Mouse (Mus musculus) midbrain, embryonic 13.5 days (tissue): ENCODE data around the gene Slc35c2. TPM values are rescaled to one million over a fixed set of nuclear protein-coding genes. Genes with fewer than 3 reads are reported as not detected.

Source experiments
- ATAC-seq: fragments of 200-750 bp; cut with Nextera tagmentation; 2 replicates; pipeline ENCODE4 v1.8.0; 2017; ENCODE audit warnings: mild to moderate bottlenecking, moderate TSS enrichment, moderate library complexity
- H3K27ac ChIP-seq: fragments of 300-500 bp; sonication (generic); 2 replicates; pipeline ENCODE4 v1.5.1; 2015; ENCODE audit warnings: inconsistent platforms, mild to moderate bottlenecking, moderate library complexity
- H3K27me3 ChIP-seq: fragments of 300-500 bp; sonication (generic); 2 replicates; pipeline ENCODE4 v1.6.1; 2015; ENCODE audit warnings: mild to moderate bottlenecking, inconsistent platforms
- H3K36me3 ChIP-seq: fragments of 300-500 bp; sonication (generic); 2 replicates; pipeline ENCODE4 v1.6.1; 2015; ENCODE audit warnings: mild to moderate bottlenecking, inconsistent platforms
- H3K4me1 ChIP-seq: fragments of 300-500 bp; sonication (generic); replicated peaks from 2 replicates; pipeline ENCODE4 v1.6.1; 2015; ENCODE audit warnings: inconsistent platforms
- H3K4me2 ChIP-seq: fragments of 300-500 bp; sonication (generic); replicated peaks from 2 replicates; pipeline ENCODE4 v1.6.1; 2015; ENCODE audit warnings: moderate library complexity, mild to moderate bottlenecking, inconsistent platforms
- H3K4me3 ChIP-seq: fragments of 300-500 bp; sonication (generic); replicated peaks from 2 replicates; pipeline ENCODE4 v1.5.1; 2015; ENCODE audit warnings: mild to moderate bottlenecking, inconsistent platforms
- H3K9ac ChIP-seq: fragments of 300-500 bp; sonication (generic); replicated peaks from 2 replicates; pipeline ENCODE4 v1.6.1; 2015; ENCODE audit warnings: mild to moderate bottlenecking, inconsistent platforms
- H3K9me3 ChIP-seq: fragments of 300-500 bp; sonication (generic); 2 replicates; pipeline ENCODE4 v1.6.1; 2016; ENCODE audit warnings: mild to moderate bottlenecking, inconsistent platforms
- WGBS: fragments of 180-500 bp; shearing (Covaris S2); methylation state at CpG from one replicate; pipeline ENCODE4 v1.1.7; 2015; 5-methylcytosine and 5-hydroxymethylcytosine counted together
- polyA plus RNA-seq: library from polyadenylated mRNA; unstranded; fragments of >200 nt; fragmentation: Nextera tagmentation; extraction: Ambion mirVana; gene quantifications from 2 replicates; pipeline ENCODE4 v1.2.1, GENCODE M21; 2015

The Slc35c2 gene
- polyA plus RNA-seq, 1 experiment from 2014 or later: 73.8 TPM

DNA sequence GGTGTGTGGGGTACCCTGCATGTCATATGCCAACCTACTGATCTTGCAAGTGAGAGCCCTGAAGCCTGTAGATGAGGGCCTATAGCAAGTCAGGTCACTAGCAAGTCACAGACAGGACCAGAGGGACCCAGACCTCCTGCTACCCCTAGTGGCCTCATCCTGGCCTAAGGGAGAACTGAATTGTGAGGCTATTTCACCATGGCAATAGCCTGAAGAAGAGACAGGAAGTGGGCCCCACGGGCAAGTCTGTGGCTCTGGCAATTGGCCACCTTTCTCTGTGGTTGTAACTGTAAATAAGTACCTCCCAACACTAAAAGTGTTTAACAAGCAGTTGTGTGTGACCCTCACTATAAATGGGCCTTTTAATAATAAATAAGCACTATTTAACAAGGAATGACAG lies 36.8 kb downstream of the Slc35c2 start:
- Histone ChIP-seq H3K9me3 (no peaks in the 10 kb centered on the region), H3K4me1 (peaks cover 49% of the 10 kb centered on the region), H3K9ac (no peak overlapping the region), H3K27me3 (peaks cover 33% of the 10 kb centered on the region), H3K36me3 (no peaks in the 10 kb centered on the region), H3K4me2 (no peak overlapping the region), H3K27ac (no peak overlapping the region), H3K4me3 (no peak overlapping the region)
- ATAC-seq: no peak
- WGBS: 87% methylated on average over 1 of the region's 1 CpGs

- Histone ChIP-seq H3K4me1 (peaks cover 42% of the 10 kb centered on the region), H3K27me3 (peaks cover 36% of the 10 kb centered on the region), H3K9me3 (no peaks in the 10 kb centered on the region), H3K4me3 (no peak overlapping the region), H3K4me2 (no peak overlapping the region), H3K27ac (no peak overlapping the region), H3K9ac (no peak overlapping the region), H3K36me3 (no peaks in the 10 kb centered on the region)
- ATAC-seq: no peak
- 22% methylated on average over 3 of the region's 3 CpGs for WGBS
Observed at GRCm38 (mm10) chr2:165248967-165249366, 38.7 kb downstream of the Slc35c2 start.

DNA sequence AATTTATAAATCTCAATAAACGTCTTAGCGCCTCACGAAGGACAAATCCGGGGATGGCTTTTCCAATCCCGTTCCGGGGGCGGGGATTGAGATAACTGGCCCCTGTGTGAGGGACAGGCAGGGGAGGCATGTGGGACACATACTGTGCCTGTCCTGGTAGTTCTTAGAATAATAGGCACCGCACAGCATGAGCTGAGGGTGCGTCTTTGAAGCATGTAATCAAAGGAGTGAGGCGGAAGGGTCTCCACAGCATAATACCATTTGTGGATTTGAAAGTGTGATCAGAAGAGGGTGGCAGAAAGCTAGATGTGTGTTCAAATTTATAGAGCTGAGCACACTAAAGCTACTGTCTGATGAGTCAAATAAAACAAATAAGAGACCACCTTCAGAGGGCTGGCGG lies 41.3 kb downstream of the Slc35c2 start:
- Histone ChIP-seq H3K36me3 (no peaks in the 10 kb centered on the region), H3K27ac (no peak overlapping the region), H3K4me2 (no peak overlapping the region), H3K4me3 (no peak overlapping the region), H3K9me3 (no peaks in the 10 kb centered on the region), H3K4me1 (peaks cover 44% of the 10 kb centered on the region), H3K27me3 (peaks cover 40% of the 10 kb centered on the region), H3K9ac (no peak overlapping the region)
- 10% methylated on average over 11 of the region's 11 CpGs for WGBS
- peak; percentile 29; the same call in 1 of the 2 replicates for ATAC-seq

DNA sequence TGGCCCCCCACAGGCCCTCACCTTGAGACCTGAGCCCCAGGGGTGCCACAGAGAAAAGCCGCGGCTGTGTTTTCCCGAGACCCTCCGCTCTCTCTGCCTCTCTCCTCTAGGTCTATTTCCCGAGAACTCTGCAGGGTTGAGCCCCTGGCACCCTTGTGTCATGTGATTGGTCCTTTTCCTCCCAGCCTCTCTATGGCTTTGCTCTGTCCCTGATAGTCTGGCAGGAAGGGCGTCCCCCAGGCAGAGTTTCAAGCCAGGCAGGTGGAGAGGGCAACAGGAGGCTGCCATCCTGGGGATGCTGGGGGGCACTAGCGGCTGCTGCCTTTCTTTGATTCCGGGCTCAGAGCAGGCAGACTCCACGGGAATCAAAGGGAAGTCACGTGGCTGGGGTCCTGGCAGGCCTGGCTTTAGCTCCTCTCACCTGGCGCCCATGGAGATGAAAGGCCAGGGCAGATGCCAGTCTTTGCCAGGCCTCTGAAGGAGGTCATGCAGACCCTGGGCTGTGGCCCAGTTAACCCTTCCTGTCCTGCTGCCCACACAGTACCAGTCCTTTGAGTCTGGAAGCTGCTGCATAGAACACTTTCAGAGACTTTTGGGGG lies 44.4 kb downstream of the Slc35c2 start:
- Histone ChIP-seq H3K9me3 (no peaks in the 10 kb centered on the region), H3K4me3 (no peak overlapping the region), H3K4me2 (peak overlapping the region; percentile 25), H3K27ac (peak overlapping the region; percentile 44), H3K27me3 (peaks cover 68% of the 10 kb centered on the region), H3K36me3 (no peaks in the 10 kb centered on the region), H3K4me1 (peaks cover 44% of the 10 kb centered on the region), H3K9ac (peak overlapping the region; percentile 26; the same call in 1 of the 2 replicates)
- peak; percentile 46 for ATAC-seq
- WGBS: 5% methylated on average over 11 of the region's 11 CpGs

DNA sequence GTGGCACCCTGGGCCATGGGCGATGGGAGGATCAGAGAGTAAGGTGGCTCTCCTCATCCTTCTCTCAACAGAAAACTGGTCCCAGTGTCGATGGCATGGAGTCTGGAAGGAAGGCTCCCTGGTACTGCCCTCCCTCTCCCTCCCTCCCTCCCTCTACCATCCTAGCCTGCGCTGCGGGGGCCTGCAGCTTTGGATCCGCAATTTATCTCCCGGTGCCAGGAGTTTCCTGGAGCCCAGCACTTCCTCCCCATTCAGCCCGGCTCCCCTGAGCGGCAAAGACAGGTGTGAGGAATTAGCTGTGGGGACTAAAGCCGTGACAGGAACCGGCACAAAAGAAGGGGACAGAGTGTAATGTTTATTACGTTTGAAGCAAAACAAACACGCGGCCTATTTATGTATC lies 45.1 kb downstream of the Slc35c2 start:
- 2% methylated on average over 13 of the region's 13 CpGs for WGBS
- H3K9me3 ChIP-seq: no peaks in the 10 kb centered on the region
- H3K36me3 ChIP-seq: no peaks in the 10 kb centered on the region
- no peak overlapping the region for H3K4me3 ChIP-seq
- peak overlapping the region; percentile 25 for H3K4me2 ChIP-seq
- peaks cover 69% of the 10 kb centered on the region for H3K27me3 ChIP-seq
- H3K27ac ChIP-seq: peak overlapping the region; percentile 44
- ATAC-seq: no peak
- peak overlapping the region; percentile 26; the same call in 1 of the 2 replicates for H3K9ac ChIP-seq
- H3K4me1 ChIP-seq: peaks cover 47% of the 10 kb centered on the region

- Histone ChIP-seq H3K27ac (no peak overlapping the region), H3K9ac (no peak overlapping the region), H3K9me3 (no peaks in the 10 kb centered on the region), H3K27me3 (peaks cover 70% of the 10 kb centered on the region), H3K4me1 (peaks cover 41% of the 10 kb centered on the region), H3K4me2 (no peak overlapping the region), H3K36me3 (no peaks in the 10 kb centered on the region), H3K4me3 (no peak overlapping the region)
- ATAC-seq: no peak
- 65% methylated on average over 7 of the region's 7 CpGs for WGBS
Observed at GRCm38 (mm10) chr2:165241786-165242185, 45.9 kb downstream of the Slc35c2 start.

- WGBS: 42% methylated on average over 8 of the region's 8 CpGs
- Histone ChIP-seq H3K36me3 (no peaks in the 10 kb centered on the region), H3K27me3 (peaks cover 83% of the 10 kb centered on the region), H3K4me2 (no peak overlapping the region), H3K4me1 (peaks cover 33% of the 10 kb centered on the region), H3K9ac (no peak overlapping the region), H3K27ac (no peak overlapping the region), H3K9me3 (no peaks in the 10 kb centered on the region), H3K4me3 (no peak overlapping the region)
- ATAC-seq: no peak
Observed at GRCm38 (mm10) chr2:165240371-165240770, 47.3 kb downstream of the Slc35c2 start.

- Histone ChIP-seq H3K9me3 (no peaks in the 10 kb centered on the region), H3K27me3 (peaks cover 86% of the 10 kb centered on the region), H3K4me3 (no peak overlapping the region), H3K36me3 (no peaks in the 10 kb centered on the region), H3K4me2 (no peak overlapping the region), H3K4me1 (peaks cover 40% of the 10 kb centered on the region), H3K9ac (no peak overlapping the region), H3K27ac (no peak overlapping the region)
- ATAC-seq: no peak
- WGBS: 30% methylated on average over 15 of the region's 15 CpGs
Observed at GRCm38 (mm10) chr2:165239533-165240144, 48.0 kb downstream of the Slc35c2 start.

DNA sequence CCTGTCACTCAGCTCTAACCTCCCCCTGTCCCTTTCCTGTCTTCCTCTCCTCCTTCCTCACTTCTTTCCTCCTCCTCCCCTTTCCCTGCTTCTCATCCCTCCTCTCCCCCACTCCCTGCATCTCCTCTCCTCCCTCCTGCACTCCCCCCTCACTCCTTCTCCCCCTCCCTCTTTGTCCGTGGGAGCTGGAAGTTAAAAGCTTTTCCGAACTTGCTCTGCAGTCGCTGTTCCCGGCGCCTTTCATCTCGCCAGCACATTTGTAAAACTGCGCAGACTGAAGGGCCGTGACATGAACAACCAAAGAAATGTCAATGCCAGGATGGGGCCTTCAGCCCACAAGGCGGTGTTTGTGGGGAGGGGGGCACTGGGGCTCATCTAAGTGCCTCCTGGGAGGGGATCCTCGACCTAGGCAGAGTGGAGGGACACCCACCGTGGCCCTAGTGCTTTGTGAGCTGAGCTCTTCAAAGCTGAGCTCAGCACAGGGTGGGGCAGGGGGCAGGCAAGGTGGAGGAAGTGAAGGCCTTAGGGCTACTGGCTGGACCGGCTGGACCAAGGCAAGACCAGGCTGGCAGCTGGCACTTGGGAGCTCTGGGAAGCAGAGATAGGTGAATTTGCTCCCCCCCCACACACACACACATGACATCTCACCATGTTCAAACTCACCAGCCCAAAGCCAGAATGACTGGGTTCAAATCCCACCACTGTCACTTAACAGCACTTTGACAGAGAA lies 49.1 kb downstream of the Slc35c2 start:
- ATAC-seq: no peak
- Histone ChIP-seq H3K36me3 (no peaks in the 10 kb centered on the region), H3K9me3 (no peaks in the 10 kb centered on the region), H3K9ac (no peak overlapping the region), H3K4me1 (peaks cover 48% of the 10 kb centered on the region), H3K4me3 (no peak overlapping the region), H3K27ac (no peak overlapping the region), H3K4me2 (no peak overlapping the region), H3K27me3 (peaks cover 81% of the 10 kb centered on the region)
- 1% methylated on average over 12 of the region's 12 CpGs for WGBS

DNA sequence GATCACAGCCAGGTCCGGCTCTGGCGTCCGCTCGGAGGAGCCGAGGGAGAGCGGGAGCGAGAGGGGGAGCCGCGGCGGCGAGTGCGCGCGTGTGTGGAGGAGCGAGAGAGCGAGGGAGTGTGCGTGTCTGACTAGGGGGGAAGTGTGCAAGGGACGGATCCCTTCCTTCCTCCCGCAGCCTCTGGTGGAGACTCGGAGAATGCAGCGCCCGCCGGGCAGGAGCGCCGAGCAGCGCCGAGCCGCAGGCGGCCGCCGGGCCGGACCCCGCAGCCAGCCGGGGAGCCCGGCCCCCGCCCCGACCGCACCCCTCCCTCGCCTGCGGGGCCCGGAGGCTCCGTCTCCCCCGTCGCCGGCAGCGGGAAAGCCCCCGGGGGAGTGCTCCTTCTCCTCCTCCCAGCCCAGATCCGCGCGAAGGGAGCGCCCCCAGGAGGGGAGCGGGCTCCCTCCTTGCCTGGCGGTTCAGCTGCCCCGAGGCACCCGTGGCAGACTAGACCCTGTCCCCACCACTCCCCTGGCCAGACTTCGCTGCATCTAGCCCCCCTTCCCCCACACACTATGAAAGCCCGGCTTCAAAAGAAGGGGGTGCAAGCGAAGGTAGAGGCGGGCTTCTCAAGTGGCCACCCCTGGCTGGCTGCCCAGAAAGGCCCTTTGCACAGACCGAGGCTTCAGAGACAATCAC lies 52.9 kb downstream of the Slc35c2 start, which contains the start of gene Cdh22:
Gene Cdh22, minus strand, starts transcription at position 241 of the 679 bp plus-strand sequence.
- no peaks in the 10 kb centered on the region for H3K9me3 ChIP-seq
- H3K27me3 ChIP-seq: peaks cover 80% of the 10 kb centered on the region
- H3K36me3 ChIP-seq: no peaks in the 10 kb centered on the region
- peak within 1 kb of the TSS; percentile 89 for H3K9ac ChIP-seq
- H3K4me3 ChIP-seq: peak within 1 kb of the TSS; percentile 81
- WGBS: 0% methylated on average over 15 of the region's 60 CpGs
- peak; percentile 87 for ATAC-seq
- H3K4me1 ChIP-seq: peaks cover 57% of the 10 kb centered on the region
- peak within 1 kb of the TSS; percentile 95 for H3K4me2 ChIP-seq
- peak within 1 kb of the TSS; percentile 91 for H3K27ac ChIP-seq

GRCm38 (mm10) chr2:165234291-165234612 lies 53.4 kb downstream of the Slc35c2 start:
- H3K27ac ChIP-seq: peak overlapping the region; percentile 91
- under 1% methylated on average over 23 of the region's 41 CpGs for WGBS
- H3K9ac ChIP-seq: peak overlapping the region; percentile 89
- H3K4me1 ChIP-seq: peaks cover 62% of the 10 kb centered on the region
- peak overlapping the region; percentile 81 for H3K4me3 ChIP-seq
- ATAC-seq: peak; percentile 28
- H3K9me3 ChIP-seq: no peaks in the 10 kb centered on the region
- no peaks in the 10 kb centered on the region for H3K36me3 ChIP-seq
- H3K4me2 ChIP-seq: peak overlapping the region; percentile 95
- peaks cover 79% of the 10 kb centered on the region for H3K27me3 ChIP-seq
